Mouse (Mus musculus) MN1 (cell line): ENCODE measurements around the gene Tyw1.
A peak's percentile ranks its signal among the peaks of the same experiment; 100 is the strongest.

ENCODE experiments used
- DNase-seq: peaks from one replicate; pipeline ENCODE4 v3.0.0-alpha.2; 2016; ENCODE audit warnings: low spot score

The Tyw1 gene

DNA sequence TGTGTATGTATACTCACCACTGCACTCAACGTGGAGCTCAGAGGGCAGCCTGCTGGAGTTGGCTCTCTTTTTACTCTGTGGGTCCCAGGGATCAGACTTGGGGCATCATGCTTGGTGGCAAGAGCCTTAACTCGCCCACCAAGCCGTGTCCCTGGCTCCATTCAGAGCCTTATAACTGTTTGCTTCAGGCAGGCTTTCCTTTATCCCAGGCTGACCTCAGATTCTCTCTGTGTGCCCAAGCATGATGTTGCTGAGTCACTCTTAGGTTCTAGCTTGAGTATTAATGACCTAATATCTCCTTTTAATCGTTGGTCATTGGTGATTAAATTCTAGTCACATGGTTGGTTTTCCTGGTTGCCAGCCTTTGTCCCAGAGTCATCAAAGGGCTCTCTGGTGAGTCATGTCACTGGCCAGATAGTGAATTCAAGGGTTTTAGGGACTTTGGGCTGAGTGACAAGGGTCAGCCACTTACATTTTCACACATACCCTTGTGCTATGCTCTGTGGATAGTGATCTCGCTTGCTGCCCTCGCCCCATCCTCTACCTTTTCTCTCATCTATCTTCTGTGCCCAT is 9.1 kb downstream of the Tyw1 start:
- peak; percentile 46 for DNase-seq

DNA sequence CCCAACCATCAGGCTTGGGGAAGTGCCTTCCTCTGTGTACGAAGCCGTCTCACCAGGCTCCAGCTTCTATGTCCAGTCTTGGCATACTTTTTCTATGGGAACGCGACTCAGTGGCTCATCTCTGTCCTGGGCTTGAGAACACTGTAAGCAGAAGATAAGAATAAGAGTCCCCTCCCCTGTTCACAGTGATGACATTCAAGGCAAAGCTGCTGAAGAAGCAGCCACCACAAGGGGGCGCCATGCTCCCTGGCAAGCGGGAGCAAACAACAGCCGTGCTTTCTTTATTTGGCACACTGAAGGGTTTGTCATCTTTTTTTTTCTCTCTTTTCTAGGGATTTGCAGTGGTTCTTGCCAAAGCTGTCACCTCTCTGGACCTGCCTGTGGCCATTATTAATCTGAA is 11.2 kb downstream of the Tyw1 start:
- peak; percentile 37 for DNase-seq

DNA sequence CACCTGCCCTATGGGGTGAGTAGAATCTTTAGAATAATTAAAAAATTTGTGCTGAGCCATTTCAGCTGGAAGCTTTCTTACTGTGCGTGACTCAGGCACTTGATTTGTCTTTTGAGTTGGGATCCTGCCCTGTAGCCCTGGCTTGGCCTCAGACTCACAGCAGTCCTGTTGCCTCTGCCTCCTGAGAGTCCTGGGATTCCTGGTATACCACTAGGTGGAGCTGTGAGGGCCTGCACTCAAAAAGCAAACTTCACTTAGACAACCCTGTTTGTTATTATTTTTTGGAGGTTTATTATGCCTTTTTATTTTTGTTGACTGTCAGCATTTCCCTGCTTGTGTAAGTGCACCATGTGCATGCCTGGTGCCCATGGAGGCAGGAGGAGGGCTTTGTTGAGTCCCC is 11.9 kb downstream of the Tyw1 start:
- DNase-seq, result peak; percentile 42

DNA sequence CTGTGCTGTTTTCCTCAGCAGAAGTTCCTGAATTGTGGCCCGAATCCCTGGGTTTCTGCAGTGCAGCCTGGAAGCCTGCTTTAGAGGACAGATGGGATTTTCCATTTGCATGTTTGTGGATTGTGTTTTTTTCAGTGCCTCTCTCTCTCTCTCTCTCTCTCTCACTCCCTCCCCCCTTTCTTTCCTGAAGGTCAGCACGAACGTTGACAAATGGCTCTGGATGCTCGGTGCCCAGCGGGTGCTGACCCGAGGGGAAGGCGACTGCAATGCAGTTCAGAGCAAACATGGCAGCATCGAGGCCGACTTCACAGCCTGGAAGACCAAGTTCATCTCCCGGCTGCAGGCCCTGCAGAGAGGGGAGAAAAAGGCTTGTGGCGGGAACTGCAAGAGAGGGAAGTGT is 13.6 kb downstream of the Tyw1 start:
- DNase-seq, result no peak

DNA sequence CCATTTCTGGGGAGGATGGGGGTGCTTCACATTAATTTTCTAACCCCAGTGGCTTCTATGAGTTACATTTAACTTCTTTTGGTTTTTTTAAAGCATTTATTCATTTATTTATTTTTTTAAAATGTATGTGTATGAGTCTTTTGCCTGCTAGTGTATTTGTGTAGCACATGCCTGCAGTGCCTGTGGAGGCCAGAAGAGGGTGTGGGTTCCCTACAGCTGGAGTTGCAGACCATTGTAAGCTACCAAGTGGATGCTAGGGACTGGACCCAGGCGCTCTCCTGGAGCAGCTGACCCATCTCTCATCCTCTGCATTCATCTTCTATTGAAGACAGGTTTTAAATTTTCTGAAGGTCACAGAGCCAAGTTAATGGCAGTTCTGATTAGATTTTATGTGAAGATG is 16.9 kb downstream of the Tyw1 start:
- no peak for DNase-seq

DNA sequence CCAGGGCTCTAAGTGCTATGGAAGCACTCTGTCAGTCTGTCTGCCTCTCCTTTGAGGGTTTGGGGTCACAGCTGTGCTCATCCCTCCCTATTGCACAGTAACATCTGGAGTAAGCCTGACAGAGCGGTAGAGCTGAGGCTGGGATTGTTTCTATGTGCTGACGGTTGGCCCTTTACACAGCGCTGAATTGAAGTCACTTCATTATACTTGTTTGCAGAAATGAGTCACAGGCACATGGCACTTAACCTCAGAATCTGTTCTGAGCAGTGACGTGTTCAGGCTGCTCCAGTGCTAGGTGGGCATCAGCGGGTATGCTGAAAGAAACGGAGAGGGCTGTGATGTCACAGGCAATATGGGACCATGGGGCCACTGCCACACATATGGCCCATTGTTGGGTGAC is 17.6 kb downstream of the Tyw1 start:
- DNase-seq, result no peak

DNA sequence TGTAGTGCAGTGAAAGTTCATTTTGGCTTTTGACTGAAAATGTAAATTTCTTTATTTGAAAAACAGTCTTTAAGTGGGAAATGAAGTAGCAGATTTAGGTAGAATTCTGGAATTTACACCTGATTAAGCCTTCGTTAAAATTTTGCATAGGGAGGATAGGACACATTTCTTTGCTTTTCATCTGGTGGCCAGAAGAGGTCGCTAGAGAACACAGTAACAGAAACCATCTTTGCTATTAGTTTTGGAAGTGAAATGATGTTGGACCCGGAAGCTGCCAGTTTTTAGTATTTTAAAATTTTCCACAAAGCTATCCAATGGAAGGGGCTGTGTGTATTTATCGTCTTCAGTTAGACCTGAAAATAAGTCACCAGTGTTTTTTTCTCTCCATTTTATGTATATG is 20.1 kb downstream of the Tyw1 start:
- DNase-seq, result peak; percentile 53

DNA sequence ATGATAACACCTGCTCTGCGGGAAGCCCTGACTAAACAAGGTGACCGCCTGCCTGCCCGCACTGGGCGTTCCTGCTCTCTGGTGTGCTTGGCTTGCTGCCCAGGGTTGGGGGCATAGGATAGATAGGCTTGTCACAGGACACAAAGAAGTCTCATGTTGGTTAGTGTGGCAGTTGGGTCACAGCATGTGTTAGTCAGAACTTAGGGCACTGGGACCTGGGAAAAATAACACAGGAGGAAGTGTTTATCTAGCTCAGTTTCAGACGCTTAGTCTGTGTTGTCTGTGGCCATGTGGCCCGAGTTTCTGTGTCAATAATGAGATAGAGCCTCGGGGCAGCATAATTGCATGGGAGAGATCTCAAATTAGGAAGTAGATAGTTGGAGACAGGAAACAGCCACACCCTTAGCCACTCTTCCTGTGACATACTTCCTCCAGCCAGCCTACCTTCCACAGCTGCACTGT is 22.6 kb downstream of the Tyw1 start:
- DNase-seq, result no peak

DNA sequence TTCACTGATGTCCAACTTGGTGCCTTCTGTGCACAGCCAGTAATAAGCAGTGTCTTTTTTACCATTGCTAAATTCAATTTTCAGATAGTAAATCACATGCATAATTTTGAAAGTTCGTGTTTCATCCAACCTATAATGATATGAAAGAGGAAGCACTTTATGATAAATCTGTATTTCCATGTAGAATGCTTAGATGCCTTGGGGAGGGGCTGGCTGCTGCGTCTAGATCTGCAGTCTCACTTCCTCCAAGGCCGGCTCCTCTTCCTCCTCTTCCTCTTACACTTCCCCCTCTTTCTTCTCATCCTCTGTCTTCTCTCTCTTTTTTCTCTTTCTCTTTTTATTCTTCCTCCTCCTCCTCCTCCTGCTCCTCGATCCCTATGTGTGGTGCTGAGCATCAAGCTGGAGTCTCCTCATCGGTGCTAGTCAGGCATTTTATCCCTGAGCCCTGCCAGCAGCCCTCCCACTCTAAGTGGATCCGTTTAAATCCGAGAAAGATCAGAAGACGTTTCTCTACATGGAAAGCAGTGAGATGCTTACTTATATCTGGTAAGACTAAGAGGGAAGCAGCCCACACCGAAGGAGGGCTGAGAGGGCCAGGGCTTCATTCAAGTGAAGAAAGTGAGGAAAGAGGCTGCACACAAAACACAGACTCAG is 27.8 kb downstream of the Tyw1 start:
- DNase-seq, result no peak

DNA sequence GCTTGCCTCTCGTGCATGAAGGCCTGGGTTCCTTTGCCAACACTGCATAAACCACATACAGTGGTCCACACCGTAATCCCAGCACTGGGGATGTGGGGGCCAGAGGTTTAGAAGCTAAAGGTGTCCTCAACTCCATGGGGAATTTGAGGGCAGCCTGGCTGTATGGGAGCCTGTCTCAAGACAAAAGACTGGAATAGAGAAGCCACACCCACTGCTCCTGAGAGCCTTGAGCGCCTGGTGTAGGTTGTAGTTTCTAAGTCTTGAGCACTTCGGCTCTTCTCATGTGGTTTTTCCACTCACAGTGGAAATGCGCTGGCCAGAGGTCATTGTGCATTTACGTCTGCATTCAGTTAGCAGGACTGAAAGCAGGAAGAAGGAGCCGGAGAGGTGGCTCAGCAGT is 32.7 kb downstream of the Tyw1 start:
- no peak for DNase-seq

DNA sequence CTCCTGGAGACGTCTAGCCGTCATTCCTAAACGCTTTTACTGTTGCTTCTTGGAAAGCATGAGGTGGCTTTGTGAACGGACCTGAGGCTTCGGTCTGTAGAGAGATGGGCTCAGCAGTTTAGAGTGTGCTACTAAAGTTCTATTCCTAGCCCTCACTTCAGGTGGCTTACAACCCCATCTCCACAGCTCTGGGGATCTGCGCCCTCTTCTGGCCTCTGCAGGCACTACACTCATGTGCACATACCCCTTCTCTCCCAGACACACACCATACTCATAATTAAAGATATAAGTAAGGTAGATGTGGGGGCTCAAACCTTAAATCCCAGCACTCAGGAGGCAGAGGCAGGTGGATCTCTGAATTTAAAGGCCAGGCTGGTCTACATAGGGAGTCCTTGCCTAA is 34.8 kb downstream of the Tyw1 start:
- DNase-seq, result no peak

DNA sequence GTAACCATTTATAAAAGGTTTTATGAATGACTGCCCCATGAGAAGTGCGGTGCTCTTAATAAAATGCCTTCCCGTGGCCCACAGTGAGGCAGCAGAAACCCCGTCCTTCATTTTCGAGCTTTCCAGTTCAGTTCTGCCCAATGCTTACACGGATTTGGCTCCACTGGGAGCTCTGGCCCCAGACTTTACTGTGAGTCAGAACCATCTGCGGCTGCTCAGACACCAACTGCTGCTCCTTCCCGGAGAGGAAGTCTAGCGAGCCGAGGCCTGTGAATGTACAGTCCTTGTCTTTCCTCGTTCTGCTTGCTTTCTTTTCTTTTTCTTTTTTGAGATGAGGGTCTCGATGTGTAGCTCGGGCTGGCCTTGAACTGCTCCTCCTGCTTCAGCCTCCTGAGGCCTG is 35.4 kb downstream of the Tyw1 start:
- no peak for DNase-seq

DNA sequence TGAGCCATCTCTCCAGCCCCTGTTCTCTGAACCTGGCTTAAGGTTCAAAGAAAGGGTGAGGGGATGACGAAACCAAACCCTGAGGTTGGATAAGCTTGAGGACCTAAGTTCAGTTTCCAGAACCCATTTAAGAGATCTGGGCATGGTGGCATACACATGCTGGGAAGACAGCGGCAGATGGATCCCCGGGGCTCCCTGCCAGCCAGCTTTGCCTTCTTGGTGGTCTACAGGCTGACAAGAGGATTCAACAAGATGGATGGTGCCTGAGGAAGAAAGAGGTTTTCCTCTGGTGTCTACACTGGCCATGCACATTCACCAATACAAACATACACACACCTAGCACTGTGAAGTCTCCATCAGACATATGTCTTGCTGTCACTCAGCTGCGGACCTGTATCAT is 37.6 kb downstream of the Tyw1 start:
- no peak for DNase-seq

DNA sequence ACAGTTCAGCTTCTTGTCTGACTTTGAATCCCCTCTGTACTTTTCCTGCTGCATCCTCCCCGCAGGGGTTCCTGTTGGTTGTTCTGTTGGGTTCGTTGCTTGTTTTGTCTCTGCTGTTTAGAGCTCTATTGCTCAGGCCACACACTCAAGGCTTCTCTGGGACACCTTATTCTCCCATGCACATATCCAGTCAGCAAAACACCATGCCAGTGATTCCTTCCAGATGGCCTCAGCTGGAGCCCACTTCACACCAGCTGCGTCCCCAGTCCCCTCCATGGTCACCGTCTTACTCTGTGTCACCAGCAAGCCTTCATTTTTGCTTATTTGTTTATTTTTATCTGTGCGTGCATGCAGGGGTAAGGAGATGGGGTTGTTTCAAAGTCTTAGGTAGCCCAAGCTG is 38.5 kb downstream of the Tyw1 start:
- no peak for DNase-seq

DNA sequence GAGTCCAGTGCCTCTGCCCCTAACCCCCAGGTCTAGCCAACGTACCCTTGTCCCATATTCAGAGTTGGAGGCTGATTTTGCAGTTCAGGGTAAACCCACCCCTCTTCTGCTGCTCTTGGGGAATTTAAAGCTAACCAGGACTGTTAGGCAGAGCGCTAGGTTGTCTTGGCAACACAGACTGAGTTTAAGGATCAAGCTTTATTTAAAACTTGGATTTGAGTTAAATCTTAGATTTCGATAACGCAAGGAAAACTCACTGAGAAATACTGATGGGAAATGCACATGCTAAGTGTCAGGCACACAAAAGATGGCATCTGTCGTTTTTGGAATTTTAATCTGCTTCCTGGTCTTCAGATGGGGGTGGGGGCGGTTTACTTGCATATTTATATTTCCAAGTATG is 39.2 kb downstream of the Tyw1 start:
- DNase-seq, result no peak

DNA sequence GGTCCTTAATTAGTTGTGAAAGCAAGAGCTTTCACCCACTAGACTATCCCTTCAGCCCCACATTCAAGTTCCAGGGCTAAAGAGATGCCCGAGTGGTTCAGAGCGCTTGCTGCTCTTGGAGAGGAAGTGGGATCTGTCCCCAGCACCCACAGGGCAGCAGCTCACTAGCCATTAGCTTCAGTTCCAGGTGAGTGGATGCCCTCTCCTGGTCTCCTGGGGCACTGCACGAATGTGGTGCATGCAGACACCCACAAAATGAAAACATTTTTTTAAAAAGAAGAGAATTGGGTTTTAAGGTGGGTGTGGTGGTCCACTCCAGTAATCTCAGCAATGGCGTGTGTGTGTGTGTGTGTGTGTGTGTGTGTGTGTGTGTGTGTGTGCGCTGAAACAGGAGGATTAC is 40.7 kb downstream of the Tyw1 start:
- DNase-seq, result no peak

DNA sequence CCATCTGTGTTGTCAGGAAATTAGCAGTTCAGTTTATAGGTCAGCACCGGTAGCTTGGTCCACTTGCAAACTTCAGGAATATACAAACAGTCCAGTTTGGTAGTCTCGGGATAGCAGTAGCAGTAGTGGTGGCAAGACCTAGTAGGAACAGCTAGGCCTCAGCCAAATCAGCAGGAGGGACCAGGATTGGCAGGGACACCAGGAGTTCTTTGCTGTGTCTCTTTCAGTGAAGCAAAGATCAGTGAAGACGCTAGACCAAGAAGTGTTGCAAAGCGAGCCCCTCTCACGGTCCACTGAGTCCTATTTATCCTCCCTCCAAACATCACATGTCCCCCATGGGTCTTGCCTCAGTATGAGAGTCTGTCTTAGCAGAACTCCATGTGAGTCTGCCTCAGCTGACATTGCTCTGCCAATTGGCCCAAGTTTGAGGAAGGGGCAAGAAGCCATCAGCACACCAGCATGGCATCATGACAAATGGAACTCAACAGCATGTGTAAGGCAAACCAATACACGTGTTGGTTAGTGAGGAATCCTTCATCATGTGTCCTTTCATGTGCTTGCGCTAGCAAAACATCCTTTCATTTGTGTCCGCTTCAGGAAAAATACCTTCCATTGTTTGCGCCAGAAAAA is 43.5 kb downstream of the Tyw1 start:
- DNase-seq, result no peak

DNA sequence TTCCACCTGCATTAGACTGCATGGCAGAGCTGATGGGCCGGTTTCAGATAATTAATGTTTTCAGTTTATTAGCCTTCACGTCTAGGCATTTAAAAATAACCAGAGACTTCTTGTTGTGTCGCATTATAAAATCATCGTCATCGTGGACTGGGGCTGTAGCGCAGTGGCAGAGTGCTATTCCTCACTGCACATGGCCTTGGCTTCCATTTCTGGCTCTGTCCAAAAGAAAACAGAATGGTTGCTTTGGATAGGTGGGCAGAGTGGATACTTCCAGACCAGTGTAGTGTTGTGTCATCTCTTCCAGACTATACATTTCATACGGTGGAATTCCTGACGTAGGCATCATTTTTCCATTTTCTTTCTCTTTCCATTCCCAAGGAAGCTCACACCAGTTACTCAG is 44.1 kb downstream of the Tyw1 start:
- no peak for DNase-seq

DNA sequence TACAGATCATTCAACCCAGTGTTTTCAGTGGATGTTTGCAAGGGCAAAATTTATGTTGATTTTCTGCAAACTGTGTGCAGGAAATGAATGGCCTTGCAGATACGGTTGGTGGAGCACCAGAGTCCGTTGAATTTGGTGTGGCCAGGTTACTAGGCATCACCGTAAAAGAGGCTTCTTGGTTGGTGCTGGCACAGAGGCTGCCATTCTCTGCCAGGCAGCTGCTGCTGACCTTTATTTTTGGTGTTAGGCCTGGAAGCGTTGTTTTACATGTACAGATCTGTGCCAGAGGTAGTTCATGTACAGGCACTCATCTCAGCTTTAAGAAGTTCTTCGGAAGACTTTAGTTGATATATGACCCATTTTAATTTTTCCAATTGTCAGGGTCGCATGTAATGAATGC is 48.2 kb downstream of the Tyw1 start:
- DNase-seq, result no peak

DNA sequence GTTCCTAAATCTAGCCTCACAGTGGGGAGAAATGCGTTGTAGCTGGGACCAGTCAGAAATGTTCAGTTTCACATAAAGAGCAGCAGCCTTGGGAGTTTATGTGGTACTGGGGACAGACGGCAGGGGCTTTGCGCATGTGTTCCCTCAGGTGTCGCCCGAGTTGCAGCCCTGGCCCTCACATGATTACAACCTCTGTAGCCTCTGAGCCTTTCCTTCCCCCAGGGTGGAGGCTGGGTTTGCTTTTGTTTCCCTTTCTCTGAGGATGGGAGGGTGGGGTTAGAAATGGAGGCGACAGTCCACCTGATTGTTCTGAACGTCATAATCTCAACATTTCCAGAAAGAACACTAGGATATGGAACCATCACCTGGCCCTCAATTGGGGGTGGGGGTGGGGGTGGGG is 52.5 kb downstream of the Tyw1 start:
- DNase-seq, result no peak

DNA sequence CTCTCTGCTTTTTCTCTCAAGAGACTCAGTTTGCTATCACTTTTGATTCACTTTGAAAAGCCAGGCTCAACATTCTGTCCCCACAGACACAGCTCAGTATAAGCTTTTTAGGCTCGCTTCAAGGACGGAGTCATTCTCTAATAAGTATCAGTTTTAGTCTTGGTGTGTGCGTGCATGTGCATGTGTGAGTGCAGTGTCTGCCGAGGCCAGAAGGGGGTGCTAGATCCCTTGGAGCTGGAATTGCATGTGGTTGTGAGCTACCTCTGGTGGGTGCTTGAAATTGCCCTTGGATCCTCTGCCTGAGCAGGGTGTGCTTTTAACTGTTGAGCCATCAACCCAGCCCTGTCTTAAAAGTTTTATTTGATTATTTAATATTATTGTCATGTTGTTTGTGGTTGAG is 54.7 kb downstream of the Tyw1 start:
- DNase-seq, result no peak

DNA sequence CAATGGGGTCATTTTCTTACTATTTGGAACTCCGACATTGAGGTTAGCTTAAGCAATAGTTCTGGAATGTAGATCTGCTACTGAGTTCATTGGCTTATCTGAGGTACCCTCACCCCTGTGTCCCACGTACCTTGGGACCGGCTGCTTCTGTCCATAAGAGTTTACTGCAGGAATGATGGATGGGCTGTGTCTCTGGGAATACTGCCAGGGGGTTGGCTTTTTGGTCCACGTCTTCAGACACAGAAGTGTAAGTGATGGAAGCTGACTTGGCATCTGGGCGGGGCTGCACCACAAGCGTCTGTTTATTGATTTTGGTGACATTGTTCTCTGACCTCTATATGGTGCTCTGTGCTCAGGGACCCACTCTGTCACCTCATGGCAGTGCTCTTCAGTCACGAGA is 55.4 kb downstream of the Tyw1 start:
- no peak for DNase-seq

DNA sequence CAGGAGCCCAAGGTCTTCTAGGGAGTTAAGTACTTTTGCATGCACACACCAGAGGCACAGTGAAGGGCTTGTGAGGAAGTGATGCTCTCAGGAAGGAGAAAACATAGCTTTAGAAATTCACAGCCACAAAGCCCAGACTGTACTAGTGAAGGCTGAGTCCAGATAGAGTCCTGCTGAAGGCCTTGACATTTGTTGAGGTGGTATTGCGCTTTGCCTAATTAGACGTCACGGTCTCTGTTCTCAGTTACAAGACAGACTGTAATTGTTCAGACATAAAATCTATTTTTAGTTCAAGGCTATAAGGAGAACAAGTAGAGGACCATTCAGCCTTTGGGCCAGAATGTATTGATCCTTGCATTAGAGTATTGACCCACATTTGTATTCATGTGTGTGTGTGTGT is 58.1 kb downstream of the Tyw1 start:
- DNase-seq, result no peak

DNA sequence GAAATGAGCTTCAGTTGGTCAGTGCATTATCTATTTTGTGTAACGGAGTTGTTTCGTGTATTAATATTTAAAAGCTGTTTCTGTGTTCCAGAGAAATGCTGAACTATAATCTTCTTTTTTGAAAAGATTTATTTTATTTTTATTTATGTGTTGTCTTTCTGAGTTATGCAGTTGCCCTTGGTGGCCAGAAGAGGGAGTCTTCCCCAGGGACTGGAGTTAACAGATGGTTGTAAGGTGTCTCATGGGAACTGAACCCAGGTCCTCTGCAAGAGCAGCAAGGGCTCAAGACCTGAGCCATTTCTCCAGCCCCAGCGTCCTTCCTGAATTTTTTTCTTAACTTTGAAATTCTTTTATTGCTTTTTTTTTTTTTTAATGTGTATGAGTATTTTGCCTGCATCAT is 59.5 kb downstream of the Tyw1 start:
- DNase-seq, result no peak
